Mouse (Mus musculus): ENCODE measurements around the gene Tub. TPM values are rescaled to one million over a fixed set of nuclear protein-coding genes. Genes with fewer than 3 reads are reported as not detected.

Tub gene
- total RNA-seq, 1 experiment from 2014 or later: 0.70 TPM

Other genes with a start within 250 kb of the Tub start
- not detected in 2 replicates for gene Olfr512, start 237.0 kb upstream of the Tub start, total RNA-seq (2017)
- gene Olfr513, start 199.4 kb upstream of the Tub start, total RNA-seq (2017): not detected in 2 replicates
- not detected in 2 replicates for gene Olfr514, start 124.3 kb upstream of the Tub start, total RNA-seq (2017)
- gene Olfr516, start 99.8 kb upstream of the Tub start, total RNA-seq (2017): not detected in 2 replicates
- gene Olfr517, start 78.0 kb upstream of the Tub start, total RNA-seq (2017): not detected in 2 replicates
- not detected in 2 replicates for gene Olfr518, start 65.3 kb upstream of the Tub start, total RNA-seq (2017)
- not detected in 2 replicates for gene Olfr519, start 55.9 kb upstream of the Tub start, total RNA-seq (2017)
- 1.4 and 2.2 TPM in 2 replicates for gene Nlrp10, start 20.2 kb upstream of the Tub start, total RNA-seq (2017)
- gene Eif3f, start 15.9 kb upstream of the Tub start, total RNA-seq (2017): 72.0 and 82.4 TPM in 2 replicates
- gene Ric3, start 133.0 kb downstream of the Tub start, total RNA-seq (2017): 0.35 TPM in 1 of 2 replicates, not detected in the other
- gene Lmo1, start 224.9 kb downstream of the Tub start, total RNA-seq (2017): not detected in 2 replicates

All from neutrophil, adult 5-6 weeks (primary cell).